ENCODE assay signal across 8 mouse cellular contexts in the genomic region with DNA sequence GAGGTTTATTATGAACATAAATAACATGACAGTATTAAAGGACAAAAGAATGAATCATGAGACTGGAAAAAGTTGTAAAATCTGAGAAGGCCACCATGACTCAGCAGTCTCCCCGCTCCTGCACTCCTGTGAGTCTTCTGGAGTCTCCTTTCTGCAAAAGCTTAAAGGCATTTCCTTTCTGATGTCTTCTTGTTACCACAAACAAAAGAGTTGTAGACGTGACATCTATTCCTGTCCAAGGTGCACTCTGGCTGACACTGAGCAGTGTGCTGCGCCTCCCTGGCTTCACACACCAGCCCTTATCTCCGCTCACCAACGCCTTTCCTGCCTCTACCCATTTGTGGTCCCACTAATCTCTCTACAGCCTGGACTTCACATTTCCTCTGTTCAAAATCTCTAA. TPM values are rescaled to one million over a fixed set of nuclear protein-coding genes. Genes with fewer than 3 reads are reported as not detected.
DNase-seq lines count a peak whose midpoint lies in the region; ATAC-seq and TF ChIP-seq lines count a peak whose summit lies in the region.
"Had no signal": no experiment of that assay in that cellular context is flagged by ENCODE, and none has a peak within 500 bp of the region (broad histone marks: within the 10 kb centered on the region; RNA-seq: fewer than 3 reads in every experiment).

No protein-coding gene starts in this region.

- no peaks in the 10 kb centered on the region for H3K36me3 ChIP-seq in heart, embryonic 10.5 days
- no peaks in the 10 kb centered on the region for H3K36me3 ChIP-seq in kidney, postnatal 0 days (ENCODE audit: insufficient read depth, low read length)

- no peak for TF ChIP-seq CTCF in kidney, postnatal 0 days (IDR thresholded peaks at IDR 0.05; ENCODE audit: low read depth)

- H3K9ac ChIP-seq in kidney, postnatal 0 days (ENCODE audit: low read depth, low read length): no peak overlapping the region

- H3K27ac ChIP-seq in heart, embryonic 10.5 days: peak overlapping the region; percentile 18; the same call in 1 of the 2 replicates
- H3K27ac ChIP-seq in kidney, postnatal 0 days: no peak overlapping the region

- DNase-seq in adrenal gland, adult 2 months: peak; percentile 77
- DNase-seq in heart, embryonic 10.5 days (ENCODE audit: low spot score): no peak
- DNase-seq in kidney, postnatal 0 days (ENCODE audit: low spot score): peak; percentile 56
- no peak for DNase-seq in Muller cell, postnatal 12 days (ENCODE audit: inconsistent ontology term)
- DNase-seq in spleen, postnatal 36 days (ENCODE audit: low spot score in 2 of 2): no peak
- no peak for DNase-seq in cerebellum, postnatal 36 days

- no peak overlapping the region for H3K4me2 ChIP-seq in kidney, postnatal 0 days (ENCODE audit: low read length)

- WGBS in heart, embryonic 10.5 days: 23% methylated on average over 5 of the region's 5 CpGs
- WGBS in kidney, postnatal 0 days: 58% methylated on average over 5 of the region's 5 CpGs

- peaks cover 20% of the 10 kb centered on the region for H3K4me1 ChIP-seq in heart, embryonic 10.5 days
- H3K4me1 ChIP-seq in kidney, postnatal 0 days (replicated peaks; ENCODE audit: insufficient read depth, low read length): no peaks in the 10 kb centered on the region

- H3K4me3 ChIP-seq in heart, embryonic 10.5 days: no peak overlapping the region
- no peak overlapping the region for H3K4me3 ChIP-seq in kidney, postnatal 0 days (replicated peaks; ENCODE audit: low read depth, low read length)

- H3K9me3 ChIP-seq in heart, embryonic 10.5 days: no peaks in the 10 kb centered on the region
- no peaks in the 10 kb centered on the region for H3K9me3 ChIP-seq in kidney, postnatal 0 days (replicated peaks; ENCODE audit: low read length)

- H3K27me3 ChIP-seq in heart, embryonic 10.5 days (ENCODE audit: insufficient read depth, poor library complexity, severe bottlenecking): no peaks in the 10 kb centered on the region
- no peaks in the 10 kb centered on the region for H3K27me3 ChIP-seq in kidney, postnatal 0 days (ENCODE audit: insufficient read depth, low read length)

- ATAC-seq in kidney, postnatal 0 days (replicated peaks; ENCODE audit: low FRiP score, low read depth): no peak
- ATAC-seq in megakaryocyte progenitor cell, adult 5-6 weeks (replicated peaks; ENCODE audit: poor library complexity): peak; percentile 96
- ATAC-seq: forebrain, embryonic 16.5 days had no signal

RNA-seq across cellular contexts. Expression of gene Car8, which starts 38.8 kb away (rescaled TPM):
- total RNA-seq in adrenal gland, adult 2 months (2021): 10 to 100 TPM in 1 of 2 experiments, 1 to 10 TPM in 1; 4.7 to 30.0 TPM
- 1.9 and 2.5 TPM in 2 replicates for polyA plus RNA-seq in adrenal gland, adult 2 months (2012; rRNA removed)
- polyA plus RNA-seq in heart, embryonic 10.5 days (2016; fragmentation: Nextera tagmentation; extraction: Ambion mirVana): 4.5 and 6.0 TPM in 2 replicates
- polyA plus RNA-seq in kidney, postnatal 0 days (2015; fragmentation: Nextera tagmentation; extraction: Ambion mirVana): 9.7 and 10.7 TPM in 2 replicates
- not detected in 2 replicates for total RNA-seq in megakaryocyte progenitor cell, adult 5-6 weeks (2015)
- total RNA-seq in megakaryocyte progenitor cell, adult 5-6 weeks (2017): not detected in 2 replicates

Comparison
In these comparisons a context has a peak if more than half of its experiments do, and no peak if none do; other contexts are left out.
1. DNase-seq: peak in adrenal gland, adult 2 months (single experiment) and kidney, postnatal 0 days (single experiment); none in heart, embryonic 10.5 days (single experiment), Muller cell, postnatal 12 days (single experiment), spleen, postnatal 36 days (0 of 2) and cerebellum, postnatal 36 days (0 of 2).